Mouse (Mus musculus): ENCODE results near the gene Adam19. TPM values are rescaled to one million over a fixed set of nuclear protein-coding genes. Genes with fewer than 3 reads are reported as not detected.

Gene Adam19
- polyA plus RNA-seq, 1 experiment from 2014 or later = 44.2 TPM

DNA sequence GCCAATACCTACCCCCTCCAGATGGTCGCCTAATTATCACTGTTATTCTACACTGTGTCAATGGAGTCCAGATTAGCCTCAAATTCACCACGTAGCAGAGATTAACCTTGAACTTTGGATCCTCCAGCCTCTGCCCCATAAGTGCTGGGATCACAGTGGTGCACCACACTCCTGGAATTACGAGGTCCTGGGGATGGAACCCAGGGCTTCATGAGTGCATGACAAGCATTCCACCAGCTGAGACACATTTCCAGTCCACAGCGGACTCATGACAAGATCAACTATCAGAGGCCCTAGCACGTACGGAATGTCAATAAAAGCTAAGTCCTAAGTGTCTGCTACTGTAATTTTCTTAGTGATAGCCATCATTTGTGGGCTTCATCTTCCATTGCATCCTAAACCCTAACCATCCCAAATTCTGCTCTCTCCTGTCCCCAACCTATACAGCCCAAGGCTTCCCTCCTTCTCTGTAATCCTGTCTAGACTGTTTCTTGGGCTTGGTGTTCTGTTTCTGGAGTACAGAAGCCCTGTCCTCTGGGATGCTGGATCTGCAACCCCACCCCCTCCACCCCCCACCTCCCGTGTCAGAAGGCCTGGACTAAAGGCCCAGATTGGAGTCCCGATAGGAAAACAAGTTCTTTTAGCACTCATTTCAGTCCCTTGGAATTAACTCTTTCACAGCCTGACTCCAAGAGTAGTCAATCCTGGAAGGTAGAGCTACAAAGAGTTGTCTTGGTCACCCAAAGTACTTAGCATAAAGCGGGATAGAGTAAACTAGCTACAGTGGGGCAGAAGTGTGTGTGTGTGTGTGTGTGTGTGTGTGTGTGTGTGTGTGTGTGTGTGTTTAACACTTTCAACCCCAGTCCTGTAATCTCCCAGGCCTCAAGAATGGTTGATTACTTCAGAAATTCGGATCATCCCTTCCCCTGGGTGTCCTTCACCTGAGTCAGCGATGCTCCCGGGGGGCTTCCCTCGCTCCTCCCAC, 589 bp upstream of the Adam19 start:
- Histone ChIP-seq H3K9ac (peak overlapping the region; percentile 92), H3K27me3 (replicated peaks) (no peaks in the 10 kb centered on the region), H3K9me3 (replicated peaks) (no peaks in the 10 kb centered on the region), H3K4me3 (peak overlapping the region; percentile 68), H3K27ac (ENCODE audit: poor library complexity, severe bottlenecking) (peak overlapping the region; percentile 95), H3K4me2 (peak overlapping the region; percentile 75), H3K36me3 (no peaks in the 10 kb centered on the region), H3K4me1 (replicated peaks) (peaks cover 28% of the 10 kb centered on the region)
- WGBS = 16% methylated on average over 13 of the region's 13 CpGs
- peak; percentile 29; the same call in 1 of the 2 replicates for ATAC-seq (ENCODE audit: insufficient number of reproducible peaks, low FRiP score)

DNA sequence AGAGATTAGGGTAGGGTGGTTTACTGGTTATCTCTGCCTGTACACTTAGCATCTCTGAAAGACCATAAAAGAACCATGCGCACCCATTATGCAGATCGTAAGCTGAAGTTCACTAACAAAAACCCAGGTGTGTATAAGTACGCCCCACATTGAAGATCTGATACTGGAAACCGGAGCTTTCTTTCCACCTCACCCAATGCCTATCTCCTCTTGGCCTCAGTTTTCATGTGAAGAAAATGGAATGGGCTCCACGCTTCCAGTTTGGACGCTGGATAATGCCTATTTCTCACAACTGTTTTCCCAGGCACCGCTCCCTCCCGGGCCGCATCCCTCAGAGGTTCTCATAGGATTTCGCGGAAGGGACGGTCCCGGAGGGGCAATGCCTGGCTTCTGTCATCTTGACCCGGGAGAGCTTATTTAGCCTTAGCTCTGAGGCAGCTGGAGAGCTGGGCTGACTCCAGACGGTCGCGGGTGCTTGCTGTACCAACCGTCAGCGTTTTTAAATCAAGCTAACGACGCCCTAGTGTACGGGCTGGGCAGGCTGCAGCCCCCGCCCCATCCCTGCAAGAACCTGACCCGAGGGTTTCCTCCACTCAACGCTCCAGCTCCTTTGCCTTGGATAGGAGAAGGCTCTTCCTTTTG, 1.1 kb downstream of the Adam19 start:
- H3K27me3 ChIP-seq (replicated peaks) = no peaks in the 10 kb centered on the region
- peaks cover 44% of the 10 kb centered on the region for H3K4me1 ChIP-seq (replicated peaks)
- 0 out of 2 replicates have a peak, but pooled peaks have one; percentile 24 for ATAC-seq (ENCODE audit: insufficient number of reproducible peaks, low FRiP score)
- H3K36me3 ChIP-seq = peaks cover 14% of the 10 kb centered on the region
- no peaks in the 10 kb centered on the region for H3K9me3 ChIP-seq (replicated peaks)
- H3K27ac ChIP-seq (ENCODE audit: poor library complexity, severe bottlenecking) = peak overlapping the region; percentile 95
- H3K4me2 ChIP-seq = peak overlapping the region; percentile 75
- H3K9ac ChIP-seq = peak overlapping the region; percentile 92
- H3K4me3 ChIP-seq = peak overlapping the region; percentile 68
- under 1% methylated on average over 25 of the region's 25 CpGs for WGBS

DNA sequence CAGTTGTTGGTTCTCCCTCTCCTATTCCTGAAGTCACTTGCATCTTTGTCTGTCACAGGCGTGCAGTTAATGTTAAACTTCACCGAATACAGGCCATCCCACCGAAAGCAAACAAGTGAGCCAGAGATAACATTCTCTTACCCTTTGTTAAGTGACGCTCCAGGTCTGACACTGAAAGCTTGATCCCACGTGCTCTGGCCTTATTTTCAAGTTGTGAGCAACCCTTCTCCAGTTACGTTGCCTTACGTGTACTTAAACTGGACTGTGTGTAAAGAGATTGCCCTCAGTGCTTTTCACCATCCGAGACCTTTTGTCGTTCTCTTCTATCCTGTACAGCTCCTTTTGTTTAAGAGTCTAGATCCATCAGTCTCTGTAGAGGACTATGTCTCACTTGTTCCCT, 2.2 kb downstream of the Adam19 start:
- Histone ChIP-seq H3K9ac (peak overlapping the region; percentile 77), H3K9me3 (replicated peaks) (no peaks in the 10 kb centered on the region), H3K4me1 (replicated peaks) (peaks cover 54% of the 10 kb centered on the region), H3K36me3 (peaks cover 20% of the 10 kb centered on the region), H3K27ac (ENCODE audit: poor library complexity, severe bottlenecking) (peak overlapping the region; percentile 75), H3K4me2 (peak overlapping the region; percentile 67), H3K27me3 (replicated peaks) (no peaks in the 10 kb centered on the region), H3K4me3 (peak overlapping the region; percentile 68)
- 16% methylated on average over 9 of the region's 9 CpGs for WGBS
- ATAC-seq (ENCODE audit: insufficient number of reproducible peaks, low FRiP score) = no peak

DNA sequence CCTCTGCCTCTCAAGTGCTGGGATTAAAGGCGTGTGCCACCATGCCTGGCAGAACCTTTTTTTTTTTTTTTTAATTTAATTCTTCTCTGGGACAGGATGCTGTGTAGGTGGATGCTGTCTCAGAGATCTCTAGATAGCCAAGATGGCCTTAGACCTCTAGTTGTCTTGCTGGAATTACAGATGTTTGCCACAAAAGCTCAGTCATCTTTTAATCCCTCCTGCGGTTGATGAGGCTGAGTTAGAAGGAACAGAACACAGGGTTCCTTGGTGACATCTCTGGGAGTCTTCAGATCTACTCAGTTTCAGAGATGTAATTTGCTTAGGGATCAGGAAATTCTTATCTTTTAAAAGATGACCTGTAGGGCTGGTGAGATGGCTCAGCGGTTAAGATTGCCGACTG, 3.1 kb downstream of the Adam19 start:
- H3K4me1 ChIP-seq (replicated peaks) = peaks cover 61% of the 10 kb centered on the region
- H3K36me3 ChIP-seq = peaks cover 24% of the 10 kb centered on the region
- no peak overlapping the region for H3K27ac ChIP-seq (ENCODE audit: poor library complexity, severe bottlenecking)
- peak overlapping the region; percentile 14; the same call in 1 of the 2 replicates for H3K4me3 ChIP-seq
- ATAC-seq (ENCODE audit: insufficient number of reproducible peaks, low FRiP score) = no peak
- no peak overlapping the region for H3K9ac ChIP-seq
- peak overlapping the region; percentile 32 for H3K4me2 ChIP-seq
- no peaks in the 10 kb centered on the region for H3K27me3 ChIP-seq (replicated peaks)
- WGBS = 82% methylated on average over 4 of the region's 4 CpGs
- no peaks in the 10 kb centered on the region for H3K9me3 ChIP-seq (replicated peaks)

DNA sequence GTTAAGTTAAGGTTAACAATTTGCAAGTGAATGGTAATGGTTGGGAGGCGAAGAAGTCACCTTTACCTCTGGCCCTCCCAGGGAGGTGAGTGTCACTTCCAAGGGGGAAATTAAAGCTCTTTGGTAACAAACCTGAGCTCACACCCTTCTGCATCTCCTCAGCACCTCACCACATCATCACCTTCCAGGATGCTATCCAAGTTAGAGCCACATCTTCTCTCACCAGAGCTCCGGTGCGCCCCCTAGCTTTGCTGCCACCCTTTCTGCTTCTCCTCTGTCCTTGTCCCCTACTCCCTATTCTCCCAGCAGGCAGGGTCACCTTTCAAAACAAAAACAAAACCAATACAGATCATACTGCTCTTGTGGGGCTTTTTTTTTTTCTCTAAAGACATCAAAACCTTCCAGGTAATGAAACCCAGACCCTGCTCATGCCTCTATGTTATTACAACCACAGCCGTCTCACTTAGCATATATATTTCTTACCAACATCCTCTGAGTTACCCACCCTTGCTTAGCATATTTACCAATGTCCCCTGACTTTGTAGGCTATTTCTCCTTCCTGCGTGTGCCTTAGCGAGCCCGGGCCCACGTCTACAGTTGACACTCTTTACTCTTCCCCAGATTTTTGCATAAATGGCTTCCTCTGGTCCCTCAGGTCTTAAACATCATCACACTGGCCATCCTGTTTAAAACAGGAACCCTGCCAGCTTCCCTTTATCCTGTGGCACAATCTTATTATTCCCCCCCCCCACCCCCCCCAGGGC, 4.3 kb downstream of the Adam19 start:
- 61% methylated on average over 8 of the region's 8 CpGs for WGBS

DNA sequence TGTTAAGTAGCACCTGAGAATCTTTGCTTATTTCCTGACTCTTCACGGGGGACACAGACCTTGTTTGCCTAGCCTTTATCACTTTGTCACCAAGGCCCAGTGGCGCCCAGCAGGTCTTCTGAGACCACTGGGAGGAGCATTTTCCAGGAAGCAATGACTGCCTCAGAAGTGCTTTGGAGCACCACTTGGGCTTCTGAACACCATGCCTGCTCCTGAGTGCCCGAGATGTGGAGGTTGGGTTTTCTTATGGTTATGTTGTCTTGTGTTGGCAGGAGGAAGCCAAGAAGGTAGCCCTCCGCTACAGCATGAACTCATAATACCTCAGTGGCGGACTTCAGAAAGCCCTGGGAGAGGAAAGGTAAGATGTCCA, 4.8 kb downstream of the Adam19 start:
- 59% methylated on average over 5 of the region's 5 CpGs for WGBS
- H3K4me3 ChIP-seq = no peak overlapping the region
- H3K36me3 ChIP-seq = peaks cover 31% of the 10 kb centered on the region
- ATAC-seq (ENCODE audit: insufficient number of reproducible peaks, low FRiP score) = no peak
- H3K27ac ChIP-seq (ENCODE audit: poor library complexity, severe bottlenecking) = peak overlapping the region; percentile 30; the same call in 1 of the 2 replicates
- H3K9me3 ChIP-seq (replicated peaks) = no peaks in the 10 kb centered on the region
- H3K9ac ChIP-seq = no peak overlapping the region
- peaks cover 60% of the 10 kb centered on the region for H3K4me1 ChIP-seq (replicated peaks)
- no peaks in the 10 kb centered on the region for H3K27me3 ChIP-seq (replicated peaks)
- H3K4me2 ChIP-seq = peak overlapping the region; percentile 1; the same call in 1 of the 2 replicates

More for the DNA sequence above, 4.3 kb downstream of the Adam19 start:
- H3K36me3 ChIP-seq = peaks cover 29% of the 10 kb centered on the region
- ATAC-seq (ENCODE audit: insufficient number of reproducible peaks, low FRiP score) = no peak
- peak overlapping the region; percentile 30; the same call in 1 of the 2 replicates for H3K27ac ChIP-seq (ENCODE audit: poor library complexity, severe bottlenecking)
- H3K9ac ChIP-seq = no peak overlapping the region
- H3K9me3 ChIP-seq (replicated peaks) = no peaks in the 10 kb centered on the region
- no peak overlapping the region for H3K4me3 ChIP-seq
- no peaks in the 10 kb centered on the region for H3K27me3 ChIP-seq (replicated peaks)
- H3K4me2 ChIP-seq = peak overlapping the region; percentile 1; the same call in 1 of the 2 replicates
- peaks cover 60% of the 10 kb centered on the region for H3K4me1 ChIP-seq (replicated peaks)

DNA sequence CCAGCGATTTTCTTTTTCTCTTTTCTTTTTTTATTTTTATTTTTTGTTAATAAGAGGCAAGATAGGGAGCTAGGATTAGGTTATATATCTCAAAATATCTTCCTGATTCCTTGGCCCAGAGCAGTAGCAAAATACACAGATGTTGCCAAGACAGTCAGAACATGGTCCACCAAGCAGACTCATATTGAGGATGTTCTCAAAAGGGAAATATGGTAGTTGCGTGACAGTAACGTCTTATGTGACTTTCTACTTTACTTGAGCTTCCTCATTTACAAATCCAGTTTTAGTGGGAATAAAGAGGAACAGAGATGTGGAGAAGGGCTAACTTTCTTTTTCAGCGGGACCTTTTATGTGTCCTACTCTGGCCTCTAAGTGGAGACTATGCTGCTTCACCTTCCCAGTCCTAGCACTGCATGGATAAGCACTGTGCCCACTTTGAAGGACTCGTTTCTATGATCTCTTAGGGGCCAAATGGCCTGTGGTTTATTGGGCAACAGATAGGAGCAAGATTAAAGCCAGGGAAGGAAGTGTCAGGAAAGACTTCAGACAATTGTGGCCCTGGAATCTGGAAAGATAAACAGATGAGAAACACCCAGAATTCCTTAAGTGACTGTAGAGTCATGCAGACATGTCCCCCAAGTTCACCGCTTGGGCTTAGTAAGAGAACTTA, 6.1 kb downstream of the Adam19 start:
- 50% methylated on average over 6 of the region's 6 CpGs for WGBS
- peak overlapping the region; percentile 61 for H3K27ac ChIP-seq (ENCODE audit: poor library complexity, severe bottlenecking)
- H3K9ac ChIP-seq = no peak overlapping the region
- H3K27me3 ChIP-seq (replicated peaks) = no peaks in the 10 kb centered on the region
- H3K4me1 ChIP-seq (replicated peaks) = peaks cover 71% of the 10 kb centered on the region
- H3K9me3 ChIP-seq (replicated peaks) = no peaks in the 10 kb centered on the region
- peaks cover 42% of the 10 kb centered on the region for H3K36me3 ChIP-seq
- H3K4me2 ChIP-seq = 0 out of 2 replicates have a peak overlapping the region, but pooled peaks have one; percentile 9
- no peak overlapping the region for H3K4me3 ChIP-seq
- no peak for ATAC-seq (ENCODE audit: insufficient number of reproducible peaks, low FRiP score)

DNA sequence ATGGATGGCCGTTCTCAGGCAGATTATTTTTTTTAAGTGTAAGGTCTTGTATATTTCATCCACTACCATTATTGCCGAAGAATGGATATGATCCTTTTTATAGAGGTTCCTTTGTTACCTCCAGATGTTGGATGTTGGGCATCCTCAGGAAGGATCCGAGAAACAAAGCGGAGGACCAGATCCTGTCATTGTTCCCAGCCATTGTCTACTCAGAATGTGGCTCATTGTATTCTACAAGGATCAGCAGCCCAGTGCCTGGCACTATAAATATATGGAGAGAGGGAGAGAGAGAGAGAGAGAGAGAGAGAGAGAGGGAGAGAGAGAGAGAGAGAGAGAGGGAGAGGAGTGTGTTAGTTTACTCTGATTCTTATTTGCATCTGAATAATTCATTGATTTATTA, 6.8 kb downstream of the Adam19 start:
- no peak overlapping the region for H3K27ac ChIP-seq (ENCODE audit: poor library complexity, severe bottlenecking)
- H3K9me3 ChIP-seq (replicated peaks) = no peaks in the 10 kb centered on the region
- no peak for ATAC-seq (ENCODE audit: insufficient number of reproducible peaks, low FRiP score)
- H3K4me1 ChIP-seq (replicated peaks) = peaks cover 76% of the 10 kb centered on the region
- no peak overlapping the region for H3K4me3 ChIP-seq
- H3K36me3 ChIP-seq = peaks cover 48% of the 10 kb centered on the region
- no peaks in the 10 kb centered on the region for H3K27me3 ChIP-seq (replicated peaks)
- peak overlapping the region; percentile 30; the same call in 1 of the 2 replicates for H3K9ac ChIP-seq
- 52% methylated on average over 4 of the region's 4 CpGs for WGBS
- no peak overlapping the region for H3K4me2 ChIP-seq

DNA sequence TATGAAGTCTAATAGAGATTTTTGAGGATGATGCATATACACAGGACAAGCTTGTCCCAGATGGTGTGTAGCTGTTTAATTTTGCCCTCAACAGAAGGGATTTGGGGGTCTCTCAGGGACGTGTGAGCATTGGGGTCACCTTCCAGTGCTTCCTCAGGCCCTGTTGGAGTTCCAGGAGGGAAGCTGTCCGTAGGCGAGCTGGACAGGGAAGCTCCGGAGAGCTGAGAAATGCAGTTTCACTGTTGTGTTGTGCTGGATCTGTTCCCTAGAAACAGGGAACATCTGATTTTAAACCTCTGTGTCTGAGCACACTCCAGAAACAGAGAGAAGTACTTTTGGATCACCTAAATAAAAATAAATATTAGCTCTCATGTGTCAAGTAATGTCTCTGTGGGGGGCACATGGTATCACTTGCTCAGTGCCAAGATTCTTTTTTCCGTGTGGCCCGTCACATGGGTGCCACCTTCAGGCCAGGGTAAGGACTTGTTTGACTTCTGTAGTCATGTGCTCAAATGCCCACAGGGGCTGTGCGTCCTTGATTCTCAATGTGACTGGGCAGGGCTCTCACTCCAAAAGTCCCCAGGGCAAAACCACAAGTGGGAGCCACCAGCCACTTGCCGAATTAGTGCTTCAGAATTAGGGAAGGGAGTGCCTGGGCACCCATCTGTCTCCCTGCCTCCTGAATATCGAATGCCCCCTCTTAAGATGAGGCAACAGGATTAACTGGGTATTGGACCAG, 7.4 kb downstream of the Adam19 start:
- Histone ChIP-seq H3K27ac (ENCODE audit: poor library complexity, severe bottlenecking) (peak overlapping the region; percentile 78), H3K27me3 (replicated peaks) (no peaks in the 10 kb centered on the region), H3K4me3 (no peak overlapping the region), H3K4me2 (0 out of 2 replicates have a peak overlapping the region, but pooled peaks have one; percentile 27), H3K9me3 (replicated peaks) (no peaks in the 10 kb centered on the region), H3K4me1 (replicated peaks) (peaks cover 73% of the 10 kb centered on the region), H3K36me3 (peaks cover 49% of the 10 kb centered on the region), H3K9ac (peak overlapping the region; percentile 55; the same call in 1 of the 2 replicates)
- WGBS = 38% methylated on average over 9 of the region's 9 CpGs
- no peak for ATAC-seq (ENCODE audit: insufficient number of reproducible peaks, low FRiP score)

DNA sequence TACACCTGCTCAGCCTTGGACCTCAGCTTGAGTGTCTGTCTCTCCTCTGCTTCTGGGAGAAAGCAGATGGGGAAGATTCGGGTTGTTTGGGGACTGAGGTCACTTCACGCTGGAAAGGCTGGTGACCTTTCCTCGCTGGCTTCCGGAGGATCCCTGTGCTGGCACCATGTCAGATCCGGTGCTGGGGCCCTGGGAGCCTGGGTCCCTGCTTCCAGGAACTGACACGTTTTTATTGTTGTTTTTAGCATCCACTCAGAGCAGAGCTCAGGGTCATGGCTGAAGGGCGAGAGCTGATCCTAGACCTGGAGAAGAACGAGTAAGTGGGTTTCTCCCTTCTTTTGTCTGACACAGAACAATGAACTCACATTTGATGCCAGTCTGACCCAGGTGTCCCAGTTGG, 9.0 kb downstream of the Adam19 start:
- no peak overlapping the region for H3K4me3 ChIP-seq
- ATAC-seq (ENCODE audit: insufficient number of reproducible peaks, low FRiP score) = peak; percentile 16; the same call in 1 of the 2 replicates
- H3K9ac ChIP-seq = peak overlapping the region; percentile 6
- H3K27ac ChIP-seq (ENCODE audit: poor library complexity, severe bottlenecking) = peak overlapping the region; percentile 74
- 50% methylated on average over 8 of the region's 8 CpGs for WGBS
- H3K9me3 ChIP-seq (replicated peaks) = no peaks in the 10 kb centered on the region
- H3K27me3 ChIP-seq (replicated peaks) = no peaks in the 10 kb centered on the region
- H3K4me2 ChIP-seq = peak overlapping the region; percentile 20; the same call in 1 of the 2 replicates
- H3K36me3 ChIP-seq = peaks cover 53% of the 10 kb centered on the region
- H3K4me1 ChIP-seq (replicated peaks) = peaks cover 85% of the 10 kb centered on the region
